Mouse (Mus musculus) liver, adult (tissue): ENCODE data around the gene Fuca1.

ENCODE experiments used
- GATA4 ChIP-seq: IDR thresholded peaks from 2 replicates; pipeline ENCODE4 v1.6.1; 2014; ENCODE audit warnings: mild to moderate bottlenecking, low read length; ENCODE audit not compliant: insufficient replicate concordance

Gene Fuca1

DNA sequence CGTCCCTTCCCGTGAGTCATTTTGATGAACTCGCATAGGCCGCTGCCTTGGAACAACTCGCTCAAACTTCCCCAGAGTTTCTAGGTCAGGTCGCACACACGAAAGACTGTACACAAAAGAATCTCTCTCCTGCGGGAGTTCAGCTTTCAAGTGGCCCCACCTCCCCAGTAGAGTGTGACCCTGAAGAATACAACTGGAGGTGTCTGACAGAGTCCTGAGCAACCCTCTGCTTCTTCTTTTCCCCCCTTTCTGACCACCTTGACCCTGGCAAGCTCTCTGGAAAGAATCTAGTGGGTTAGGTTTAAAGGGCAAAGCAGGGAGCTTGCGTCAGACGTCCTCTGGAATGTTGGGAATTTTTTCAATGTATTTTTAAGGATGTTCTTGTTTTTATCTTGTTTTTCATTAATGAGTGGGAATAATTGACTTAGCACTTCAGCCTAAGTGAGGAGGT is 37.1 kb upstream of the Fuca1 start:
- TF ChIP-seq GATA4 = no peak

DNA sequence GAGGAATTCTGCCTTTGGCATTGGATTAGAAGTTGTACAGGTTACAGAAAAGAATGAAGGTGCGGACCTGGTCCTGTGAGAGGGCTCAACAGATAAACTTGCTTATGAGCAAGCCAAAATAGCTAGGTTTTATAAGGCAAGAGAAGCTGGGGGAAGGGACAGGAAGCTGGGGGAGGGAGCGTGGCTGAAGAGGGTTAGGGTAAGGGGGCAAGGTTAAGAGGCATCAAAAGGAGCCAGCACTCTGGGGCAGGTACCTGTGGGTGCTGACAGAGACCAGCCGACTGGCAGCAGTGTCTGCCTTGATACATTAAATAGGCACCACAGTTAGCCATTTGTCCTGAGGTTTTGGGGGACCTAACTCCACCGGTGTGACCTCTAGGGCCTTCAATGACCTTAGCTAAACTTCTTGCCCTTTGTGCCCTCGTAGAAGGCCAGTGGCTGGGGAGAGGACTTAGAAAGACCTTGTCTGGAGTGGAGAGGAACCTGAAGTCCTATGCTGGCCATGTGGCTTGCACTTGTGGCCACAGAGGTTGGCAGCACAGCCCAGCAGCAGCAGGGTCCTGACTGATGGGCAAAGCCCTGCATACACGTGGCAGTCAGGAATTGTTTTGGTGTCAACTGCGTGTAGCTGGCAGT is 36.5 kb upstream of the Fuca1 start:
- no peak for TF ChIP-seq GATA4

DNA sequence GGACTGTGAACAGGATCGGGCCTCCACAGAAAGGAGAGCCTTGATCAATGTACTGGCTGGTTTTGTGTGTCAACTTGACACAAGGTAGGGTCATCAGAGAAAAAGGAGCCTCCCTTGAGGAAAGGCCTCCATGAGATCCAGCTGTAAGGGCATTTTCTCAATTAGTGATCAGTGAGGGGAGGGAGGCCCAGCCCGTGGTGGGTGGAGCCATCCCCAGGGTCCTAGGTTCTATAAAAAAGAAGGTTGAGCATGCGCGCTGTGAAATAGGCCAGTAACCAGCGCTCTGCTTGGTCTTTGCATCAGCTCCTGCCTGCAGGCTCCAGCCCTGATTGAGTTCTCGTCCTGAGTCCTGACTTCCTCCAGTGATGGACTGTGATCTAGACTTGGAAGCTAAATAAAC is 36.0 kb upstream of the Fuca1 start:
- no peak for TF ChIP-seq GATA4

DNA sequence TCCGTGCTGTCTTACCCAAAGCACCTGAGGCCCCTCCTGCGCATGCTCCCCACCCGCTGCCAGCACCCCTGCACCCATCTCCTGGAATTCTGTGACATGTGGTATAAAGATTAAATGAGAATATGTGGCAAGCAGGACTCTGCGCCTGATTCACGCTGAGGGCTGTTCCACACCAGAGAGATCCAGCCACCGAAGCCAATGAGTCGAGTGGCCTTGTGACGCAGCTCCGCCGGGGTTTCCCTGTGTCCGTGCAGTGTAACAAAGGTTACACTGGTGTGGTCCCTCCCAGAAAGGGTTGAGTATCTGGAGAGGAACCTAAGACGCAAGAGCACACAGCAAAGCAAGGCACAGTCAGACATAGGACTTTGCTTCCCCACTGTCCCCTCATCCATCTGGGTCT is 34.9 kb upstream of the Fuca1 start:
- no peak for TF ChIP-seq GATA4

DNA sequence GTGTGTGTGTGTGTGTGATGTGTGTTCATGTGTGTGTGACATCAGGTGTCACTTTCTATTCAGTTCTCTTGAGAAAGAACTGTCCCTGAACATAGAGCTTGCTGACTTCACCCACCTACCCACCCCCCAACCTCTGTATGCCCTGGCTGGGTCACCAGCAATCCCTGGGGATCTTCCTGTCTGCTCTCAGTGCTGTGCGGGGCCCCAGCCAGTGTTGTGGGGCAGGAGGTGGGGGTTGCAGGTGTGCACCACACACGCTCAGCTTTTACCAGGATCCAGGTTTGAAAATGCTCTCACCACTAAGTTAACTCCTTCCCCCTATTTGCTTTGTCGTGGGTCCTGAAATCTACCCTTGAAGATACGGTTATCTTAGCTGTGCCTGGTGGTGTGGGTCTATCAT is 34.4 kb upstream of the Fuca1 start:
- no peak for TF ChIP-seq GATA4

DNA sequence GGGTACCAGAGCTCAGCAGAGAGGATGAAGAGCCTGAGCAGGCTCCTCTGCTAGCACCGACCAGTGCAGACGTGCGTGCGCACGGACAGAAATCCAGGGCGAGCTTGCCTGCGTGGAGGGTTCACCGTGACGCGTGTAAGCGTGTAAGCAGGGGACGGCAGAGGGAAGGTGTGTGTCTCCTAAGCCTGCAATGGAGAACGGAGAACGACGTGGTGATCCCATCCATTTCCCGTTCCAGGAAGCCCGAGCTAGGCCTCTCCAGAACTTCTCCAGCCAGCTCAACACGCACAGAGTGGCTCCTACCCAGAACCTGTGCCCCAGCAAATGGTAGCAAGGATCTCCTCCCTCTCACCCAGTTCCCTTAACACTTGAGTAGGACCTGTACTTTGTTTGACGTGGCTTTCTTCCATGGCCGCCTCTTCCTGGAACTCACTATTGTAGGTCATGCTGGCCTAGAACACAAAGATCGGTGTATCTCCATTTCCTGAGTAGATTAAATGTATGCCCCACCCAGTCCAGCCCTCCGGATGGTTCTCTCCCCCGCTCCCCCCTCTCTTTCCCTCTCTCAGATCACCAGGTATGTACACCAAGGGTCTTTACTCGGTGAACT is 32.0 kb upstream of the Fuca1 start:
- TF ChIP-seq GATA4 = no peak

DNA sequence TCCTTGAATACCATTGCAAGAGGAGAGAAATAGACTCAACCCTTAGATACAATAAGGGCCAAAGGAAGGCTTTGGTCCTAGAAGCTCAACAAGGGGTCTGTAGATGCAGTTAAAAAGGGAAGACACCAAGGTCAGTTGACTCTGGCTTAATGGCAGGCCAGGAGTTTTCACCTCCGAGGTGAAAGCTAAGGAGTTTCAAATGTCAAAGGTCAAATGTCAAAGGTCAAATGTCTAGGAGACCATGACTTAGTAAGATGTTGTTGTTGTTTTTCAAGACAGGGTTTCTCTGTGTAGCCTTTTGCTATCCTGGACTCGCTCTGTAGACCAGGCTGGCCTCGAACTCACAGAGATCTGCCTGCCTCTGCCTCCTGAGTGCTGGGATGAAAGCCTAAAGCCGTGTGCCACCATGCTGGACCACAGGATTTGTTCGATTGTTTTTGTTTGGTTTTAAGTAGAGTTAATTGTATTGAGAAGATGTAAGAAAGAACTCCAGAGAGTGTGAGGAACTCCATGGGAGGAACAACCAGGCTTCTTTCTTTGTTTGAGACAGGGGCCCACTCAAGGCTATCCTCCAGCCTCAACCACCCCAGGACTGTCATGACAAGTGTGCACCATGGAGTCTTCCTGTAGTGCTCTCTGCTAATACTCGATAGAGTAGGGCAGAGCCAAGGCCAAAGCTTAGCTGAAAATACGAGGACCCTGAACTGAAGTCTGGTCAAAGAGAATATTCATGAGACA is 31.2 kb upstream of the Fuca1 start:
- TF ChIP-seq GATA4 = no peak

DNA sequence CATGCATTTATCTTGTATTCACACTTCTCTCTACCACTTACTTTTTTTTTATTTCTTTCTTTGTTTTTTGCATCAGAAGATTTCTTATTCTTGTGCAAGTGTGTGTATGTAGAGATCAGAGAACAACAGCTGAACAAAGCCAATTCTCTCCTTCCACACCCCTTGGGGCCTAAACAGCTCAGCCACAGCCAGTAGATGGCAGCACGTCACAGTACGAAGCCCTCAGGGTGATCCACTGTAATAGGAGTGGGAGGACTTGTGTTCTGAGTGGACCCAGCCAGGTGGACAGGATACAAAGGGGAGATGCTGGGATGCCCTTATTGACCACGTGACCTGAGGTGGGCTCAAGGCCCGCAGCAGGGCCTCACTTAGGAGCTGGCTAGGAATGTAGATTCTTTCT is 30.7 kb upstream of the Fuca1 start:
- no peak for TF ChIP-seq GATA4

DNA sequence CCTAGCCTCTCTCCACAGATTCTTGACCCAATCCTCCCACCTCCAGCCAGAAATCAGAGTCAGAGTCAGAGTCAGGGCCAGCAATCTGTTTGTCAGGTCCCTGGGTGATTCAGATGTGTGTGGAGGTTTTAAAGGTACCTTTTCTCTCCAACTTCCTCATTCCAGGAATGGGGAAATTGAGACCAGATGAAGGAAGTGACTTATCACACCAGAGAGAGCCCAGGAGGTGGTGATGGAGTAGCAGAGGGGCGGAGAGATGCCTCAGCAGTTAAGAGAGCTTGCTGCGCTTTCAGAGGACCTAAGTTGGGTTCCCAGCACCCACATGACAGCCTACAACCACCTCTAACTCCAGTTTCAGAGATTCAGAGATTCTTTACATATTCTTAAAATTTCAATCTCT is 29.0 kb upstream of the Fuca1 start:
- no peak for TF ChIP-seq GATA4

DNA sequence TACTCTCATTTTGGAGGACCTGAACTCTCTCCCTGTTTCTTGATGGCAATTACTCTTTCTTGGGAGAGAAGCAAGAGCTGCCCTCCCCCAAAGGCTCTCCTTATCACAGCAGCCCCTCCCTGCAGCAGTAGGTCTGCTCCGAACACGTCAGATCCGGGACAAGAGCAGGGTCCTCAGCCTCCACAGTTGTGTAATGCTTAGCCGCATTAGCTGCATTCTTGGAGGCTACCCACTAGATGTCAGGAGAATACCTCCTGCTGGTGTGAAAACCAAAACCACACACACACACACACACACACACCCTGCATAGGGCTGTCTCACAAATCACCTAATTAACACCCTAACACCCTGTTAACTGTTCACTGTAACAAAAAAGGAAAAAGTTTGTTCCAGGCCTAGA is 27.7 kb upstream of the Fuca1 start:
- TF ChIP-seq GATA4 = no peak

DNA sequence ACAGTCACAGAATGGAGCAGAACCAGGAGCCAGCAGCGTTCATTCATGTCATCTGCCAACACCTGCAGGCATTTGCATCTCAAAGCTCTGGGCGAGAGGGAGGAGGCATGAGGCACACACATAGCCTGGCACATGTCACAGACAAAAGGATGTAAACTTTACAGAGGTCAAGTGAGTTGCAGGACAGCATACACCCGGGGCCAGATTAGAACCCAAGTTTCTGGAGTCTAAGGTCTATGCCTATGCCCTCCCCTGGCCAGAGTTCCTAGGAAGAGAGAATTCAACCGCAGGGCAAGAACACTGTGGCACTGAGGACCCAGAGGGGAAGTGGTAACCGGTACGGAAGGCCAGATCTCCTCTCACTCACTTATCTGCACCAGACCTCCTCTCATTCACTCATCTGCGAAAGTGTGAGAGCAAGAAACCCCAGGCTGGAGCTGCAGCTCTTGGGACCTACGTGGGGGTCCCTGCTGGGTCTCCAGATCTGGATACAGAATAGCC is 25.4 kb upstream of the Fuca1 start, which contains the start of gene Cnr2:
Cnr2 (plus strand) TSS at position 324 of the 501 bp plus-strand sequence.
- TF ChIP-seq GATA4 = no peak

DNA sequence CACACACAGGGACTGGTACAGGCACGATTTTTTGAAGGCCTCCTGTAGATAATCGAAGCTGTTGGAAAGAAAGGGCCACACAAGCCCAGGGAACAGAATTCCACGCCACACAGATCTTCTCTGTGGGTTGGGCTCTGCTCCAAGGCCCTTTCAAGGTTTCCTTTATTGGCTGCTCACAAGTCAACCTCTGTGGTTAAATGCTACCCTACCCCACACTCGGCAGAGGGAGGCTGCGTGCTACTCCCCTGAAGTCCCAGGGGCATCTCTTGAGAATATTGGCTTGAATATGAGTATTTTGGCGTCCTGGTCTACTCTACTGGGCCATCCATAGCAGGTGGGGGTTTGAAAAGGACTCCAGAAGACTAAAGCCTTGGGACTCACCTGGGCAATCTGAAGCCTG is 24.4 kb upstream of the Fuca1 start:
- TF ChIP-seq GATA4 = no peak

DNA sequence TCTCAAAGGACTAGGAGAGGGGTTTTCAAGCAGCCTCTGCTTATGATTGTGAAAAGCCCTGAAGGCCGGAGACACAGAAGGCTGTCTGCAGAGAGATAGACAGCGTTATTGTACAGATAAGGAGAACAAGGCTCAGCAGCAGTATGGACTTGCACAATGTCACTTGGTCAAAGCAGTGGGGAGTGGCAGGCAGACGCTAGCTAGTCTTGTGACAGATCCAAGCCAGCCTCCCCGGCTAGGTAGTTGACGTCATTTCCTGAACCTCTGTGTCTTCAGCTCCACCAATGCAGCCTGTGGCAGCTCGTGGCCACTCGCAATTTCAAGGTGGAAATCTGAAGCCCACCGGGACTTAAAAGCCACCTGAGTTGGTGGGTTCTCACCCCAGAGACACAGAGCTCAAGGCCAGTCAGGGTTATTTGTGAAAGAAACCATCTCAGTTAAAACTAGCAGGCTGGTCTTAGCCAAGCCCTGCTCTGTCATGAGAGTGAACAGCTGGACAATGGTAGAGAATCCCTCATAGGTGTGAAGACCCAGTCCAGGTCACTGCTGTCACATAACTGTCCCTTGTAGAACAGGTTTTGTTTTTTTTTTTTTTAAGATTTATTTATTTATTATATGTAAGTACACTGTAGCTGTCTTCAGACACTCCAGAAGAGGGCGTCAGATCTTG is 22.0 kb upstream of the Fuca1 start:
- TF ChIP-seq GATA4 = no peak

DNA sequence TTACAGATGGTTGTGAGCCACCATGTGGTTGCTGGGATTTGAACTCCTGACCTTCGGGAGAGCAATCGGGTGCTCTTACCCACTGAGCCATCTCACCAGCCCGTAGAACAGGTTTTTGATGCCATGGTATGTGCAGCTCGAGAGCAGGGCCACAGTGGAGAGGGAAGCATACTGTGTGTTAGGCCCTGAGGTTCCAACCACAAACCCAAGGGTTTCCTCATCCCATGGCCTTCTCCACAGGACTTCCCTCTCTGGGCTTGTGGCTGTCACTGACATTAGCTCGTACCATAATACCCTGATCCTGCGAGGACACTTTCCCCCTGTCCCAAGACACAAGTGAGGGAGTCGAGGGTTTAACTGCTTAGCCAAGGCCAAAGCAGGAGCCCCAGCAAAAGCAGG is 21.5 kb upstream of the Fuca1 start:
- no peak for TF ChIP-seq GATA4

DNA sequence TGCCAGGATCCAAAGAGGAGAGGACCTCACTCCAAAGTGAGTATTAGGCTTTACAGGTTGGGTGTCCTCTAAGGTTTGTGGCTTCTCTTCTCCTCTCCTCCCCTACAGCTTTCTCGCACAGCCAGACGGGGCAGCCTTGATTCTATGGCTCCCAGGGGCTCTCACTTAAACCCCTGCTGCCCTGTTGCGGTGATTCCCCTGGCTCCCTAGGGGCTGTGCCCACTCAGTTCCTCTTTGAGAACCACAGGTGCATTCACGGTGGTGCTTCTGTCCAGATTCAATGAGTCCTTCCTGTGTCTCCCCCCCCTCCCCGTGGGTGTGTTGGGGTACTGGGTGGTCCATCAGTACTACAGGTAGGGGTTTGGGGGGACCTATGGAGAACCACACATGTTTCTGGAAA is 20.5 kb upstream of the Fuca1 start:
- no peak for TF ChIP-seq GATA4
